Mouse (Mus musculus) heart, postnatal 0 days (tissue): ENCODE results near the gene Gm10718.
"Not testable (repeated sequence)": the region's sequence is repeated elsewhere in the genome, so short reads cannot be mapped to it uniquely, and the experiment has no call there.

ENCODE experiments used
- CTCF ChIP-seq: IDR thresholded peaks from 2 replicates; pipeline ENCODE4 v1.5.1; 2016; ENCODE audit warnings: antibody characterized with exemption, control low read depth, low read depth
- EP300 ChIP-seq: IDR thresholded peaks from 2 replicates; pipeline ENCODE4 v1.6.1; 2016; ENCODE audit warnings: antibody characterized with exemption, low read depth

- not testable (repeated sequence) for TF ChIP-seq CTCF, EP300
These were observed 885 bp upstream of the Gm10718 start for GRCm38 (mm10) chr9:3022316-3023008.
